Mouse (Mus musculus) MEL (cell line): ENCODE results near the gene Tsnaxip1.

Experiments used
- BHLHE40 ChIP-seq: IDR thresholded peaks from 2 replicates; pipeline ENCODE4 v1.6.1; 2012; ENCODE audit warnings: low read depth, mild to moderate bottlenecking, inconsistent platforms, low read length, improper control_type of control experiment, borderline replicate concordance
- CHD2 ChIP-seq: IDR thresholded peaks from 2 replicates; pipeline ENCODE4 v1.6.1; 2011; ENCODE audit warnings: low read length, improper control_type of control experiment
- CTCF ChIP-seq, 3 experiments: IDR thresholded peaks in 2 of 3; conservative IDR thresholded peaks in 1 of 3; 2 replicates each; pipeline ENCODE4 v1.5.1; 2011 to 2012; ENCODE audit warnings: low read length in 3 of 3, low read depth in 2 of 3, mild to moderate bottlenecking in 2 of 3, improper control_type of control experiment in 1 of 3, inconsistent platforms in 1 of 3, mixed read lengths in 1 of 3, moderate library complexity in 1 of 3; ENCODE audit not compliant: control insufficient read depth in 1 of 3, insufficient read depth in 1 of 3, poor library complexity in 1 of 3, severe bottlenecking in 1 of 3
- E2F4 ChIP-seq: IDR thresholded peaks from 2 replicates; pipeline ENCODE4 v1.6.1; 2011; ENCODE audit warnings: low read depth, low read length, improper control_type of control experiment, borderline replicate concordance
- ELF1 ChIP-seq: IDR thresholded peaks from 2 replicates; pipeline ENCODE4 v1.6.1; 2014; ENCODE audit warnings: low read depth, mild to moderate bottlenecking, inconsistent platforms, low read length, improper control_type of control experiment, moderate library complexity
- GATA1 ChIP-seq: IDR thresholded peaks from 2 replicates; pipeline ENCODE4 v1.6.1; 2011; ENCODE audit warnings: low read depth, low read length, improper control_type of control experiment
- MXI1 ChIP-seq: IDR thresholded peaks from 2 replicates; pipeline ENCODE4 v1.6.1; 2011; ENCODE audit warnings: mild to moderate bottlenecking, low read depth, low read length, improper control_type of control experiment
- NRF1 ChIP-seq: IDR thresholded peaks from 2 replicates; pipeline ENCODE4 v1.6.1; 2014; ENCODE audit warnings: low read depth, mild to moderate bottlenecking, inconsistent platforms, low read length, improper control_type of control experiment, moderate library complexity; ENCODE audit not compliant: poor library complexity, insufficient read depth, severe bottlenecking
- POLR2AphosphoS2 ChIP-seq: IDR thresholded peaks from 2 replicates; pipeline ENCODE4 v1.6.1; 2011; ENCODE audit warnings: low read length, improper control_type of control experiment
- ZKSCAN1 ChIP-seq: IDR thresholded peaks from 2 replicates; pipeline ENCODE4 v1.6.1; 2012; ENCODE audit warnings: low read depth, mild to moderate bottlenecking, inconsistent platforms, low read length, improper control_type of control experiment, moderate library complexity

DNA sequence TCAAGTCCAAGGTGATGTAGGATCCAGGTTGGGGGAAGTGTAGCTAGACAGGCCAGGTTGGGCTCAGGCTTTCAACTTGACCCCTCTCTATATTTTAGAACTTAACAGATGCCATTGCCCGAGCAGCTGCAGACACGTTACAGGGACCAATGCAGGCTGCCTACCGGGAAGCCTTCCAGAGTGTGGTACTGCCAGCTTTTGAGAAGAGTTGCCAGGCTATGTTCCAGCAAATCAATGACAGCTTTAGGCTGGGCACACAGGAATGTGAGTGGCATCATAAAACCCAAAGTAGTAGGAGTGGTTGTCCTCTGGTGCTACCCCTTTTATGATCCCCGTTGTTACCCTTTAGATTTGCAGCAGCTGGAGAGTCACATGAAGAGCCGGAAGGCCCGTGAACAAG, 63.3 kb downstream of the Tsnaxip1 start:
- TF ChIP-seq MXI1: no peak
- TF ChIP-seq BHLHE40: no peak
- no peak for TF ChIP-seq POLR2AphosphoS2
- no peak for TF ChIP-seq GATA1
- TF ChIP-seq CHD2: no peak
- TF ChIP-seq ELF1: no peak
- TF ChIP-seq CTCF (IDR thresholded peaks at IDR 0.05 in 2 of 3, conservative IDR thresholded peaks at IDR 0.05 in 1 of 3; ENCODE audit: control insufficient read depth in 1 of 3, insufficient read depth in 1 of 3, low read depth in 2 of 3, low read length in 3 of 3, poor library complexity in 1 of 3, severe bottlenecking in 1 of 3): no peak
- TF ChIP-seq ZKSCAN1: no peak
- TF ChIP-seq NRF1: no peak
- no peak for TF ChIP-seq E2F4
